Mouse (Mus musculus) splenic B cell, adult 2 months (primary cell): ENCODE data around the gene Gm10961.

Source experiments
- DNase-seq: peaks from one replicate; pipeline ENCODE4 v3.0.0-alpha.2; 2011; ENCODE audit warnings: low read depth, low spot score
- H3K27me3 ChIP-seq: 2 replicates; pipeline ENCODE4 v1.6.1; 2012; ENCODE audit warnings: mild to moderate bottlenecking, low read length, moderate library complexity, mixed read lengths; ENCODE audit not compliant: control insufficient read depth, poor library complexity, insufficient read depth, severe bottlenecking
- H3K36me3 ChIP-seq: 2 replicates; pipeline ENCODE4 v1.6.1; 2012; ENCODE audit warnings: mild to moderate bottlenecking, low read length, moderate library complexity, mixed read lengths; ENCODE audit not compliant: control insufficient read depth, poor library complexity, insufficient read depth, severe bottlenecking

Gm10961 gene

DNA sequence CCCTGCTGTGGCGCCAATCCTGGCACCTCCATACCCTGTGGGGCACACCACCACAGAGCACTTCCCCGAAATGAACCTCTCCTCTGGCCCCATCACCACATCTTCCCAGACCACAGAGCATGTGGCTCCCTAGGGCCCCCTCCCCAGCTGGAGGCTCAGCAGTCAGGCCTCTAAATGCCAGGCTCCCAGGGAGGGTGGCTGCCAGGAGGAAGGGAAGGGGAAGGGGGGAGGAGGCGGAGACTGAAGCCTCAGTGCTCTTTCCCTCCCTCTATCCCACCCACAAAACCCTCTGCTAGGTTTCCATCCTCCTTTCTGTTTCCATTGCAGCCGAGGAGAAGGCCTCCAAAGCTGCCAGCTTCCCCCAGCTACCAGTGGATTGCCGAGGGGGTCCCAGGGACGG, 31.0 kb upstream of the Gm10961 start:
- no peaks in the 10 kb centered on the region for H3K36me3 ChIP-seq
- H3K27me3 ChIP-seq, result no peaks in the 10 kb centered on the region; the same call in 1 of the 2 replicates
- DNase-seq, result no peak

DNA sequence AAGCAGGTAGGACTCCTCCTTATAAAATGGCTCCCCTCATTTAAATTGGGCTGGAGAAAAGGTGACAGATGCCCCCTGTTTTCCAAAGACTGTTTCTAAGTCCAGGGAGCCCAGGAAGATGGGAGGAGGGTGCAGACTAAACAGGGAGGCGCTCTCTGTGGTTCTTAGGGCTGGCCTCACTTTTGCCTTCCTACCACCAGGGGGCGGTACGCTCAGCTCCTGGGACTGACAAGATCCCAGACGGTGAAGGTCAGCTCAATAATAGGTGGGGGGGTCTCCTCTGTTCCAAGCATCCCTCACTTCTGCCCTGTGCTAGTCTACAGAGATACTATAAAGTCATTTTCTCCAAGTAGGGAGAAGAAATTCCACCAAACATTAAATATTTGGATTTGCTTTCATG, 25.8 kb upstream of the Gm10961 start:
- no peaks in the 10 kb centered on the region for H3K27me3 ChIP-seq
- peak; percentile 75 for DNase-seq

DNA sequence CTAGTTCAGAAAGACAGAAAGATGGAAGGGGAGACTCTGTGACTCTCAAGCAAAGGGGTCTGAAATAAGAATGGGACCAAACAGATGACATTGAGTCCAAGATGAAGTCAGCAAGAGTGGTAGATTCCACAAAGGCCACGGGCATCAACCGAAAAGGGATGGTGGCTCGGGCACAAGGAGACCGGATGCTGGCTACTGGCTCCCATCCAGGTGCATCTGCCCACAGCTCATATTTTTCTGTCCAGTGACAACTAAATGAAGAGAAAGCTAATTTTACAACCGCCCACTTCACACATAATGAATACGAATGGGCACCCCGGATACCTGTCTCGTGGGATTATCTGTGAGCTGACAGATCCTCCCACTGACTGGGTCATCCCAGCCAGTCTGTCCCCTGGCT, 23.9 kb upstream of the Gm10961 start:
- Histone ChIP-seq H3K36me3 (no peaks in the 10 kb centered on the region), H3K27me3 (no peaks in the 10 kb centered on the region)
- no peak for DNase-seq

More for the DNA sequence above, 25.8 kb upstream of the Gm10961 start:
- no peaks in the 10 kb centered on the region for H3K36me3 ChIP-seq

DNA sequence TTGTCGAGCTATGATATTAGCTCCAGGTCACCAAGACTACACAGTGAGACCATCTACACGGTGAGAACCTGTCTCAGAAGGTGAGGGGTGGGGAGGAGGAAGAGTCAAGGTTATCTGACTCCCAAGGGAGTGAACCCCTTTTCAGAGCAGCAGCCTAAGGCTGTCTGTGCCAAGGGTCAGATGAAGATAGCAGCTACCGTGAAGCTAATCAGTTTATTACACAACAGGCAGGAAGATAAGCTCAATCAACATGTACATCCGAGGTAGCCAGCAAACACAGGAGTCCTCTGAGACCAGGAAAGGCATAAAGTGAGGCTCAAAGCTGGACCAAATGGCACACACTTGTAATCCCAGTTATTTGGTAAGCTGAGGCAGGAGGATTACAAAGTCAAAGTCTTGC, 22.3 kb upstream of the Gm10961 start:
- DNase-seq, result no peak
- peaks cover 2% of the 10 kb centered on the region; the same call in 1 of the 2 replicates for H3K36me3 ChIP-seq
- no peaks in the 10 kb centered on the region for H3K27me3 ChIP-seq

DNA sequence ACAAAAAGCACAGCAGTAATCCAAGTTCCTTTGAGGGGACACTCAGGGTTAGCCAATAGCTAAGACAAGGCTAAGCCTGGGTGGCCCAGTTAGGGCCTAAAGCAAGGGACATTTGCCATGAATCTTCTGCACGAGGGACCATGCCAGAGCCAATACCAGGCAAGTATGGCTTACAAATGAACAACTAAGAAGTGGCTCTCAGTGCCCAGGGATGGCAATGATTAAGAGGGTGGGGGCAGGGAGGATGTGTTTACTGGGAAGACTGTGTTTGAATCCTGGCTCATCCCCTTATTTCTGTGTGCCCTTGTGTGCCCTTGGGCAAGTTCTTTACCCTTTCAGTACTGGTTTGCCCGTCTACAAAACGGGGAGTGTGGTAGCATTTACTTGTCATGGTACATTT, 21.7 kb upstream of the Gm10961 start:
- no peaks in the 10 kb centered on the region for H3K27me3 ChIP-seq
- H3K36me3 ChIP-seq, result peaks cover 2% of the 10 kb centered on the region; the same call in 1 of the 2 replicates
- DNase-seq, result no peak

DNA sequence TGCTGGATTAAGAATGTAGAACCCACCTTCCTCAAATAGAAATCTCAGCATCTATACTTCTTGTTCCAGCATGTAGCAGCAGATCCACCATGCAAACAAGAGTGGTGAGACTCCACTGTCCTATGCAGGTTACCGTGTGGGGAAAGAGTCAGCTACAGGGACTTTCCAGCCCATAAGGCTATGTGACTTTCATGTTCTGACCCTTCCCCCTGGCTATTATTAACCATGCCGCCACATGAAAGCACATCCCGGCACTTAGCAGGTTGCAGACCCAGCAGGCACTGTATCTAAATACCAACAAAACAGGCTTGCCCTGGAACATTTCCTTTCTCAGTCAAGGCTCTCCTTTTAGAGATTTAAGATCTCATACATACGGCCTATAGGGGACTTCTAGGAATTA, 19.7 kb upstream of the Gm10961 start:
- DNase-seq, result no peak
- Histone ChIP-seq H3K27me3 (no peaks in the 10 kb centered on the region), H3K36me3 (peaks cover 2% of the 10 kb centered on the region)

DNA sequence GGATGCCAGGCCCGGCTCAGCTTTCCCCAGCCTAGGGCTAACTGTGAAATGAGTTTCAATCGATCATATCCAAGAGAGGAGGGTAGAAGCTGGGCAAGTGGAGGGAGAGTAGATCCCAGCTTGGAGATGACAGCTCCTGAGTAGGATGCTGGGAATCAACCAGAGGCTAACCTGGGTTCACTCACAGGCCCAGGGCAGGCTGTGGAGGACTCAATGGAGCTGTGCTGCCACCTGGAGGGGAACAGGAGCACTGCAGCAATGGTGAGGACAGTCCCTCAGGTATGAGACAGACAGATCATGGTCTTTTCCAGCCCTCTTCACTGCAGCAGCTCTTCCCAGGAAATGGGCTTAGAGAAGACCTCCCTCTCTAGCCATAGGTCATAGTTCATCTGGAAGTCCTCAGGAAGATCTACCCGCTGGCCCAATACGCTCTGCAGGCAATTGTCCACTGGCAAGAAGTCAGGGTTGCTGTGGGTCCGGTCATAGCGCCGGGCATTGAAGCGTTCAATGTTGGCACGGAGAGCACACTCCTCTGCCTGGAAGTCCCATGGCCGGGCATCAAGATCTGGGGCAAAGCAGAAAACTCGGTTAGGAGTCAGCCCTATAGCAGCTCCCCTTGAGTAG, 18.1 kb upstream of the Gm10961 start:
- peak; percentile 70 for DNase-seq
- H3K27me3 ChIP-seq, result no peaks in the 10 kb centered on the region
- peaks cover 2% of the 10 kb centered on the region for H3K36me3 ChIP-seq

DNA sequence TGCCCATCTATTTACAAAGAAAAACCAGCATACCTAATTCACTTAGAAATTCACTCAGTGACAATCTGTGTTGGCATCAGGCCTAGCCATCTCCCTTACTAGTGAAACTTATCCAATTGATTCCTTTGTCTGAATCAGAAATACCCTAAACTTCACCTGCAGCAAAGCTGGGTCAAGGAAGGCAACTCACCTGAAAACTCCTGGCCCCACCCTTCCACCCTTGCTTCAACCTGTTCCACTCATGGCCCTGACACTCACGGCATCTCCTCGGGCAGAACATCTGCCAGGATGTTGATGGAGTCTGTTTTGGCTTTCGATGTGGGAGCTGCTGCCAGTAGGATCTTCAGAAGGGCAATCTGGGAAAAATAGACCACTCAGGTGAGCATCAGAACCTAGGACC, 13.3 kb upstream of the Gm10961 start:
- no peak for DNase-seq
- no peaks in the 10 kb centered on the region for H3K27me3 ChIP-seq
- H3K36me3 ChIP-seq, result peaks cover 8% of the 10 kb centered on the region

DNA sequence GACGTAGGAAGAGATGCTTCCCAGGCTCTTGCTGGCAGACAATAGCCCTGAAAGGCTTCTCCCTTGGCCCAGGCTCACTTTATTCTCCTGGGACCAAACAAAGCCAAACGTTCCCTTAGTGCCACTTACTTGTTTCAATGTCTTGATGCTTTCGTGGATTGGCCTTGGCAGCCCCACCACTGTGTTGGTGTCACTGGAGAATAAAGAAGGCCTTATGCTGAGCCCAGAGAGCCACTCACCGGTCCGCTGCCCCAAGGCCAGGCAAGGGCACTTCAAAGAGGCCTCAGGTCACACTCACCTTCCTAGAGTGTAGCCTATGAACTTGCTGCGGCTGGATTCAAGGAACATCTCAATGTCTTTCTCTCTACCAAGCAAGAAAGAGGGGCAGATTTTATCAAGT, 11.2 kb upstream of the Gm10961 start:
- Histone ChIP-seq H3K36me3 (peaks cover 13% of the 10 kb centered on the region), H3K27me3 (no peaks in the 10 kb centered on the region)
- no peak for DNase-seq

DNA sequence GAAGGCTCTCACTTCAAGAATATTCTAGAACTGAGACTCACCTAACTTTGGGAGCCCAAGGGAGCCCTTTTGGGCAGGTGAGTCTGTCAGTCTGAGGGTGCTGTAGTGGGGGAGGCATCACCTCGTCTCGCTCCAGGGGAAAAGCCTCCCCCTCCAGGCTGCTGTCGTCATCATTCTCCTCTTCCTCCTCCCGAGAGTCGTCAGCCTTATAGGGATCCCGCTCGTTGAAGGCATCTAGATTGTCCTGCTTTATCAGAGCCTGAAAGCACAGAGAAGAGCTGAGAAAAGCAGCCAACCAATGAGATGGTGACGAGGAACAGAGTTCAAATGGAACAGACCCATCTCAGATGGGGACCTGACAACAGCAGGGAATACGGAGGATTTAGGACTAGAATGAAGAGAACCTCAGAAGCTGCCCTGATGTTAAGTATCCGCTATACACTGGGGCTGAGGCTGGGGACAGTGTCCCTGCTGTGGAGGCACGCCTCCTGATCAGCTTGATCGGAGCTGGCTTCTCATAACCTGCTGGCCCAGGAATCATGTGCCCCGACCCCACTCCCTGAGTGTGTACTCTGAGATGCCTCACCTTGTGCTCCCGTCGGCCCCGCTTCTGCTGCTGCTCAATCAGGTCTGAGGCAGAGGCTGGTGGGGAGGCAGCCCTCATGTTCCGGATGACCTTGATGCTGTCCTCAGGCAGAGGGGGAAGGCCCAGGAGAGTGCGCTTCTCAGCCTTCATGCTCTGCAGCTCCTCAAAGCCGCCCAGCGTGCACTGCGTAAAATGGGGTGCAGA, 9.6 kb upstream of the Gm10961 start:
- H3K27me3 ChIP-seq, result no peaks in the 10 kb centered on the region
- no peak for DNase-seq
- H3K36me3 ChIP-seq, result peaks cover 13% of the 10 kb centered on the region

DNA sequence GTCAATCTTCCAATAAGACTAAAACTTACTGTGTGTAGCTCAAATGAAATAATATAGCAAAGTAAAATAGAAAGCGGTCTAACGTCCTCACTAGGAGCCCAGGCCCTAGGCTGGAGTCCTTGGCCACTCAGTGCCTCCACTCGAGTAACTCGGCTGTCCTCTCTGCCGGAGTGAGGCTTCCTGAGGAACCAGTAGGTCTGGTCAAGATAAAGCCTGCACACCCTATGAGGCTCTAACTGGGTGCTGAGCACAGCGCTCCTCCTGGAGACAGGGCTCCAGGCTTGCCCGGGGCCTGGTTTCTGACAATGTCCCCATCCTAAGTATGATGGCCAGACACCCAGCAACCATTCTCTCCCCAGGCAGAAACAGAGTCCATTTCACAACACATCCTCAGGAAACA, 8.6 kb upstream of the Gm10961 start:
- no peak for DNase-seq
- Histone ChIP-seq H3K36me3 (peaks cover 13% of the 10 kb centered on the region), H3K27me3 (no peaks in the 10 kb centered on the region)

DNA sequence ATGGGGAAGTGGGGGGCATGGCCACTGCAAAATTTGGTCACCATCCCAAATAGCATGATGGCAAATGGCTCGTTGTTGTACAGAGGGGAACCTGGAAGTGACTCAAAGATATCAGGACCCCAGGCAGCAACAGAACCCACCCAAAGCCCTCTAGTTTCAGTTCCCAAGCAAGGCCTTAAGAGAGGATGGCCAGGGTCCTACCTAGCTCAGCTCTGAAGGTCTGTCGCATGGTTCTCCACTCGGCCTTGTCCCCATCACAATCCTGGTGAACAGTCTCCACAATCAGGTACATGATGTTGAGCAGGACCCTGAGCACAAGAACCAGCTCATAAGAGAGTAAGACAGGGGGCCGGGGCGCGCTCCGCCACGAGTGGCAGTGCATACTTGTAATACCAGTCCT, 6.7 kb upstream of the Gm10961 start:
- no peak for DNase-seq
- Histone ChIP-seq H3K36me3 (peaks cover 10% of the 10 kb centered on the region), H3K27me3 (no peaks in the 10 kb centered on the region)

DNA sequence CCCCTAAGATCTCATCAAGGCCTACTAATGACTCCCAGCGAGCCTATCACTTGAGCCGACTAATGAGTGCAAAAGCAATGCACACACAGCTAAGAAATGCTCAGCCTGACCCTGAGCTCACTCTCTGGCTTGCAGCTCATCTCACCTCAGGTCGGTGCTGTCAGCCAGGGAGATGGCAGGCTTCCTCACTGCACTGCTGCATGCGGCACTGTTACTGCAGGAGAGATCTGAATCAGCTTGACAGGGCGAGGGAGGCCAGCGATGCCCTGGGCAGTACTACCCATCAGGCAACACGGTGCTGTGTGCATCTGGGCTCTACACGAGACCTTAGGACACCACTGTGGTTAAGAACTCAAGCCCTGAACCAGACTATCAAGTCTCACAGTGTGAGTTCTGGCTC, 5.6 kb upstream of the Gm10961 start:
- no peaks in the 10 kb centered on the region for H3K27me3 ChIP-seq
- DNase-seq, result no peak
- H3K36me3 ChIP-seq, result peaks cover 10% of the 10 kb centered on the region

DNA sequence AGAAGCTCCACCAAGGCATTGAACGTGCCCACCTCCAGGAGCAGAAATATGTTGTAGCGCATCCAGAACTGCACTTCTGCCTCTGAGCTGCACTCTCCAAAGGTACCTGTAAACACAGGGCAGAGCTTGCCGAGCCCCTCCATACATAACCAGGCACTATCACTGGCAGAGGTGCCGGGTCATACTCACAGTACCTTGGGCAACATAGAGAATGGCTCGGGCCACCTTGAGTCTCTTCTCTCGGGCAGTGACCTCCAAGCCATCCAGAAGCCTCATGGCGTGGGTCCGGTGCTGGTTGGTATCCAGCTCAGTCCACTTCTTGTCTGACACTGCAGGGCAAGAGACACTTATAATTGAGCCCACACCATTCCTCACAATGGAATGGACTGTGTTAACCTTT, 4.4 kb upstream of the Gm10961 start:
- DNase-seq, result no peak
- Histone ChIP-seq H3K27me3 (no peaks in the 10 kb centered on the region), H3K36me3 (peaks cover 8% of the 10 kb centered on the region)

DNA sequence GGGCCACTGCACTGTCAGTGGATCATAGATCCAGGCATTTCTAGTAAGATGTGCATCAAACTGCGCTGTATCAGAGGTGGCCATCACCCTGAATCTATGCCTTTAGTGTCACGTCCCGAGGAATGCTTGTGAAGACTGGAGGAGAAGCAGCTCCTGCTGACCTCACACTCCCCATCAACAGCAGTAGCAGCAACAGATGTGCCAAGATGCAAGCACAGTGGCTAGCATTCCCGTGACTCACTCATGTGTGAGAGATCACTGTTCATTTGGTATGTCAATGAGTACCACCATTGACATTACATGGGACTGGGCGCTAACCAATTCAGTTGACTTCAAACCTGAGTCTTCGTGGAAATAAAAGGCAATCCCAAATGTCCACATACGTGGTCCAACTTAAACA, 3.5 kb upstream of the Gm10961 start:
- peaks cover 8% of the 10 kb centered on the region for H3K36me3 ChIP-seq
- no peaks in the 10 kb centered on the region for H3K27me3 ChIP-seq
- DNase-seq, result no peak
